Mouse (Mus musculus) limb, embryonic 10.5 days (tissue): ENCODE data around the gene Trim7. TPM values are rescaled to one million over a fixed set of nuclear protein-coding genes. Genes with fewer than 3 reads are reported as not detected.
A peak's percentile ranks its signal among the peaks of the same experiment; 100 is the strongest.
"Not testable (repeated sequence)": the region's sequence is repeated elsewhere in the genome, so short reads cannot be mapped to it uniquely, and the experiment has no call there.

Experiments
- DNase-seq: peaks from one replicate; pipeline ENCODE4 v3.0.0-alpha.2; 2017; ENCODE audit warnings: low spot score
- H3K27ac ChIP-seq: fragments of 300-500 bp; sonication (generic); 2 replicates; pipeline ENCODE4 v1.5.1; 2016; ENCODE audit warnings: mild to moderate bottlenecking
- H3K27me3 ChIP-seq: fragments of 300-500 bp; sonication (generic); 2 replicates; pipeline ENCODE4 v1.6.1; 2016; ENCODE audit warnings: low read depth, mild to moderate bottlenecking; ENCODE audit not compliant: poor library complexity, severe bottlenecking
- H3K36me3 ChIP-seq: fragments of 300-500 bp; sonication (generic); 2 replicates; pipeline ENCODE4 v1.6.1; 2016; ENCODE audit warnings: mild to moderate bottlenecking, moderate library complexity
- H3K4me1 ChIP-seq: fragments of 300-500 bp; sonication (generic); 2 replicates; pipeline ENCODE4 v1.6.1; 2016
- H3K4me3 ChIP-seq: fragments of 300-500 bp; sonication (generic); 2 replicates; pipeline ENCODE4 v1.5.1; 2016; ENCODE audit warnings: mild to moderate bottlenecking, moderate library complexity
- H3K9me3 ChIP-seq: fragments of 300-500 bp; sonication (generic); replicated peaks from 2 replicates; pipeline ENCODE4 v1.6.1; 2016; ENCODE audit warnings: mild to moderate bottlenecking
- WGBS: fragments of 180-500 bp; shearing (Covaris S2); methylation state at CpG from one replicate; pipeline ENCODE4 v1.1.7; 2016; 5-methylcytosine and 5-hydroxymethylcytosine counted together
- polyA plus RNA-seq: library from polyadenylated mRNA; unstranded; fragments of >200 nt; fragmentation: Nextera tagmentation; extraction: Ambion mirVana; gene quantifications from 2 replicates; pipeline ENCODE4 v1.2.1, GENCODE M21; 2016

Gene Trim7
- polyA plus RNA-seq, 1 experiment from 2014 or later, result 0.70 TPM

- Histone ChIP-seq H3K36me3 (peaks cover 100% of the 10 kb centered on the region), H3K27ac (no peak overlapping the region), H3K4me3 (no peak overlapping the region), H3K9me3 (no peaks in the 10 kb centered on the region), H3K4me1 (no peaks in the 10 kb centered on the region), H3K27me3 (no peaks in the 10 kb centered on the region)
- no peak for DNase-seq
Observed at GRCm38 (mm10) chr11:48808304-48808646, 17.7 kb upstream of the Trim7 start.

GRCm38 (mm10) chr11:48808737-48809433 lies 17.1 kb upstream of the Trim7 start:
- H3K36me3 ChIP-seq, result peaks cover 97% of the 10 kb centered on the region
- WGBS, result 79% methylated on average over 16 of the region's 16 CpGs
- H3K27me3 ChIP-seq, result no peaks in the 10 kb centered on the region
- no peak overlapping the region for H3K4me3 ChIP-seq
- H3K27ac ChIP-seq, result no peak overlapping the region
- H3K4me1 ChIP-seq, result no peaks in the 10 kb centered on the region
- no peaks in the 10 kb centered on the region for H3K9me3 ChIP-seq
- no peak for DNase-seq

DNA sequence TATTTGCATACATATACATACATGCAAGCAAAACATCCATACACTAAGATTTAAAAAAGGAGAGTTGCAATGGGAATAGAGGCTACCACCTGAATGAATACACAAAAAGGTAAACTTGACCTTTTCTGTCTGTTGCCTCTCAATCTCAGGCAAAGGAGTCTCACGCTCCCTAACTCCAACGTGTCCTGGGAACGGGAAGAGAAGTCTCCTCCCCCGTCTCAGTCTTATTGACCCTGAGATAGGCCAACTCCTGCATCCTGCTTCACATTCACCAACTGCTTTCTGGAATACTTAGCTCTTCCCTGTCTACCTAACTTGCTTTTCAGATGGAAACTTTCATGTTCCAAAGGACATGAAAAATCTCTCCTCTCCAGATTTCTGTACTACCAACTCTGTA lies 16.5 kb upstream of the Trim7 start:
- Histone ChIP-seq H3K9me3 (no peaks in the 10 kb centered on the region), H3K4me1 (no peaks in the 10 kb centered on the region), H3K4me3 (no peak overlapping the region), H3K27me3 (no peaks in the 10 kb centered on the region), H3K27ac (no peak overlapping the region), H3K36me3 (peaks cover 96% of the 10 kb centered on the region)
- WGBS, result 76% methylated on average over 4 of the region's 4 CpGs
- no peak for DNase-seq

DNA sequence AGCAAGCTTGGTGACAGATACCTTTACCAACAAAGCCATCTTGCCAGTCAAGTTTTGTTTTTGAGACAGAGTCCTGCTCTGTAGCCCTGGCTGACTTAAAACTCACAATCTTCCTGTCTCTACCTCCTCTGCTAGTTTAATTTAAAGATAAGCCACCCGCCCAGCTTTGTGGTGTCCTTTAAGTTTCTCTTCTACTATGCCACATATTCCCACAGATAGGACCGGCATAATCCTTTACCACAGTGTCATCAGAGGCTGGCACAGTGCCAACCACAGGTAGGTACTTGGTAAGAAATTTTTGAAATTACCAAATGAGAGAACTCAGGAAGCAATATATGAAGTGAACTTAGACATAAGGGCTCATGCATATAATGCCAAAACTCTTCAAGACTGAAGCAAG lies 15.8 kb upstream of the Trim7 start:
- 91% methylated on average over 2 of the region's 2 CpGs for WGBS
- DNase-seq, result no peak

GRCm38 (mm10) chr11:48813782-48814181 lies 12.2 kb upstream of the Trim7 start:
- Histone ChIP-seq H3K4me1 (peaks cover 15% of the 10 kb centered on the region), H3K27me3 (no peaks in the 10 kb centered on the region), H3K9me3 (no peaks in the 10 kb centered on the region), H3K36me3 (peaks cover 67% of the 10 kb centered on the region), H3K4me3 (no peak overlapping the region), H3K27ac (no peak overlapping the region)
- DNase-seq, result no peak

More for the DNA sequence above, 15.8 kb upstream of the Trim7 start:
- Histone ChIP-seq H3K27me3 (no peaks in the 10 kb centered on the region), H3K9me3 (no peaks in the 10 kb centered on the region), H3K36me3 (peaks cover 96% of the 10 kb centered on the region), H3K27ac (no peak overlapping the region), H3K4me3 (no peak overlapping the region), H3K4me1 (peaks cover 1% of the 10 kb centered on the region; the same call in 1 of the 2 replicates)

- Histone ChIP-seq H3K4me3 (peak overlapping the region; percentile 76), H3K36me3 (peaks cover 46% of the 10 kb centered on the region), H3K4me1 (peaks cover 15% of the 10 kb centered on the region), H3K27ac (no peak overlapping the region), H3K9me3 (no peaks in the 10 kb centered on the region), H3K27me3 (no peaks in the 10 kb centered on the region)
- 88% methylated on average over 14 of the region's 16 CpGs for WGBS
- DNase-seq, result no peak
Observed at GRCm38 (mm10) chr11:48815851-48816250, 10.1 kb upstream of the Trim7 start.

DNA sequence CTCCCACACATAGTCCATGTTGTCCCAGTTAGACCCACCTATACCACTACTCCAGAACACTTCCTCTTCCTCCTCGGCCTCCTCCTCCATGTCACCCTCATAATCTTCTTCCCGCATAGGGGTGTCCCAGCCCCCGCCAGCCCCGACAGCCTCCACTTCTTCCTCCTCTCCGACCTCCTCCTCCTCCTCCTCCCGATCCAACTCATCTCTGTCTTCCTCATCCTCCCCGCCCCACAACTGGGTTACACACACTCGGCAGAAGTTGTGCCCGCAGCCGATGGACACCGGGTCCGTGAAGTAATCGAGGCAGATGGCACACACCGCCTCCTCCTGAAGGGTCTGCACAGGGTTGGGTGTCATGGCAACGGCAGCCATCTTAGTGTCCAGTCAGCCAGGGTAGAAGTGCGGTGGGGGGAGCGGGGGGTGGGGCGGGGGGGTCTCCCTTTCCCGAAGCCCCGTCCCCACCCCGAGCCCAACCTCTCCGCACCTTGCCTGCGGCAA lies 9.6 kb upstream of the Trim7 start:
- peaks cover 15% of the 10 kb centered on the region for H3K4me1 ChIP-seq
- no peaks in the 10 kb centered on the region for H3K27me3 ChIP-seq
- 6% methylated on average over 23 of the region's 23 CpGs for WGBS
- peak overlapping the region; percentile 76 for H3K4me3 ChIP-seq
- DNase-seq, result peak; percentile 70
- peaks cover 41% of the 10 kb centered on the region for H3K36me3 ChIP-seq
- H3K27ac ChIP-seq, result peak overlapping the region; percentile 96
- no peaks in the 10 kb centered on the region for H3K9me3 ChIP-seq

DNA sequence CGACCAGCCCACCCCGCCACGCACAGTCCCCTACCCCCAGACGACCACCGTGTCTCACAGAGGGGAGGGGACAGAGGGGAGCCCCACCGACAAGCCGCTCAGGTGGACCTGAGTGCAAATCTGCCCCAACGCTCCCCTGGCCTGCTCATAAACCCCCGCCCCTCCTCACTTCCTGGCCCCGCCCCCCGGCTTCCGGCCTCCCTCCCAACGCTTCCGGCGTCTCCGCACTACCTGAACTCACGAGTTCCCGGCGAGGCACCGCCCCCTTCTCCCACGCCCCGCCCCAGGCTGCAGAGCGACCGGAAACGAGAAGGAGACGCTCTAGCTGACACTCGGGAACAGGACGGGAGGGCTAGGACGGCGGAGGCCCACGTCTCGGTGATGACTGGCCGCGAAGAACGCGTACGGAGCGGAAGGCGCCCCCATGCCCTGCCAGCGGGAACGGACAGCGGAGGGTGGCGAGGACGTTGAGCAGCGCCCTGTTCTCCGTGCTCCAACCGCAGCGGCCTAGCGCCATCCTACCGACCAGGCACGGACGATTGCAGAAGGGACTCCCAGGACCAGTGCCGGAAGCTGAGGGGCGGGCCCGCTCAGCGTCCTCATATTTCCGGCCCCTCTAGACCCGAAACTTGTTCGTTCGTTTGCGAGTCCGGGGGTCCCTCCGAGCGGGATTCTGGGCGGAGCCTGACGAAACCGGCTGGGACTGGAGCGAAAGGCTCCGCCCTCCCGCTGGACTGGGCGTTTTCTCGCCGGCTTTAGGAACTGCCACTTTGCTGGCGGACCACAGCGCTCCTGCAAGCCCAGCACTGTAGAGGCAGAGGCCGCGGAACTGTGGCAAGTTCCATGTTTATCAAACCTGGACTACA lies 8.9 kb upstream of the Trim7 start, which contains the start of gene Trim41:
Gene Trim41 (minus strand): TSS at position 554 of the 866 bp plus-strand sequence.
- Histone ChIP-seq H3K9me3 (no peaks in the 10 kb centered on the region), H3K27ac (peak within 1 kb of the TSS; percentile 96), H3K4me1 (peaks cover 15% of the 10 kb centered on the region), H3K36me3 (peaks cover 34% of the 10 kb centered on the region), H3K4me3 (peak within 1 kb of the TSS; percentile 76), H3K27me3 (no peaks in the 10 kb centered on the region)
- peak; percentile 99 for DNase-seq
- WGBS, result under 1% methylated on average over 75 of the region's 77 CpGs

GRCm38 (mm10) chr11:48817794-48818193 lies 8.1 kb upstream of the Trim7 start:
- H3K4me3 ChIP-seq, result peak overlapping the region; percentile 76
- H3K27me3 ChIP-seq, result no peaks in the 10 kb centered on the region
- H3K36me3 ChIP-seq, result peaks cover 27% of the 10 kb centered on the region
- peaks cover 15% of the 10 kb centered on the region for H3K4me1 ChIP-seq
- no peaks in the 10 kb centered on the region for H3K9me3 ChIP-seq
- DNase-seq, result no peak
- peak overlapping the region; percentile 96 for H3K27ac ChIP-seq
- 10% methylated on average over 9 of the region's 9 CpGs for WGBS

DNA sequence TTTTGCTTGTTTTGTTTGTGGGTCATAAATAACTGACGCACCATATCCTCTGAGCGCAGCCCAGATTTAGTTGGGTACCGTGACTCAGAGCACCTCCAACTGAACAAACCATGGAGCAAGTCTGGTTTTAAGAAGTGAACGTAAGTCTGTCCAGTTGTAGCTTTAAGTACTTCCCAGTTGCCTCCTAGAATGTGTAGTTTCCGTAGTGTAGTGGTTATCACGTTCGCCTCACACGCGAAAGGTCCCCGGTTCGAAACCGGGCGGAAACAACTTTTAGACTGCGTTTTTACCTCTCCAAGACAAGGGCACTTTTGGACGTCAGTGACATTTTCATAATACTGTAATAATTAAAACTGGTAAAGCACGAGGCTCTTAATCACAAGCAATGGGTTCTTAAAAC lies 7.6 kb upstream of the Trim7 start:
- H3K4me1 ChIP-seq, result peaks cover 15% of the 10 kb centered on the region
- peak overlapping the region; percentile 76 for H3K4me3 ChIP-seq
- no peaks in the 10 kb centered on the region for H3K9me3 ChIP-seq
- 2% methylated on average over 16 of the region's 16 CpGs for WGBS
- peak overlapping the region; percentile 25; the same call in 1 of the 2 replicates for H3K27ac ChIP-seq
- peaks cover 21% of the 10 kb centered on the region for H3K36me3 ChIP-seq
- DNase-seq, result peak; percentile 85
- no peaks in the 10 kb centered on the region for H3K27me3 ChIP-seq

DNA sequence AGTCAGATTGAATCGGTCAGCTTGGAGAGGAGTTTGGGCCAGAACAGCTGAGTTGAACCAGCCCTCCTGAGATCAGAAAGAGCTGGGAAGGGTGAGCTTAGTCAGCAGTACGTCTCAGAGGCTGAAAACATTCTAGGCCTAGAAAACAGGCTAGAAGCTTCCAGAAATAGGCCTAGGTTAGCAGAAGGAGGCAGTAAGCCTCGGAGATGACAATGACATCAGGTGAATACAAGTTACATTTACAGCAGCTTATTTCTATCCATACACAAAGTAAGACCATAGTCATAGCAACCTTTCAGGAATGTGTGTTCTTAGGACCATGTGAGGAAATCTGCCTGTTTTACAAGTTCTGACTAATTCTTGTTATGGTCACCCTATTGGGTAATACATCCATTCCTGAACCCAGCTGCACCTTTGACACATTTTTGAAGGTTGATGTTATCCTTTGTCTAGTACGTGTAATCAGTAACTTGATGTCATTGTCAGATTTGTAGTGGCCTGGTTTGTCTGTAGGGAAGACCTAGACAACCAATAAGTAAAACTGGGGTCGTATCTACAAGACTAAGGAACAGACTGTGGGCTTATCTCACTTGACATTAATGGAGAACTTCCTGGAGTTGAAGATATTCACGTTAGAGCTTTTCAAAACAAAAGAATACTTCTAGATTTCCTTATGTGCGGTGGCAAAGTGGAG lies 6.2 kb upstream of the Trim7 start:
- Histone ChIP-seq H3K36me3 (peaks cover 11% of the 10 kb centered on the region), H3K4me1 (peaks cover 26% of the 10 kb centered on the region), H3K4me3 (no peak overlapping the region), H3K27ac (no peak overlapping the region), H3K27me3 (peaks cover 11% of the 10 kb centered on the region), H3K9me3 (no peaks in the 10 kb centered on the region)
- WGBS, result 80% methylated on average over 7 of the region's 7 CpGs
- no peak for DNase-seq

DNA sequence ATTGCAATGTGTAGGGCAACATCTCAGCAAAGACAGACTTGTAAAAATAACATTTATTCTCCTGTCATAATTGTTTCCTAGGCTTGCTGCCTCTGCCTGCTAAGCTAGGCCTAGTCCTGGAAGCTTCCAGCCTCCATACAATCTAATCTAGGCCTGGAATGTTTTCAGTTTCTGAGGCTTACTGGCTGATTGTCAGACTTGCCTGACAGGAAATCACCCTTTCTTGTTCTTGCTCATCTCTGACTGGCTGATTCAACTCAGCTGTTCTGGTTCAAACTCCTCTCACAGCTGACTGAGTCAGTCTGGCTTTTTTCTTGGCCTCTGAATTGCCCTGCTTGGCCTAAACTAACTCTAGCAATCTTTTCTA lies 5.6 kb upstream of the Trim7 start:
- H3K9me3 ChIP-seq, result no peaks in the 10 kb centered on the region

DNA sequence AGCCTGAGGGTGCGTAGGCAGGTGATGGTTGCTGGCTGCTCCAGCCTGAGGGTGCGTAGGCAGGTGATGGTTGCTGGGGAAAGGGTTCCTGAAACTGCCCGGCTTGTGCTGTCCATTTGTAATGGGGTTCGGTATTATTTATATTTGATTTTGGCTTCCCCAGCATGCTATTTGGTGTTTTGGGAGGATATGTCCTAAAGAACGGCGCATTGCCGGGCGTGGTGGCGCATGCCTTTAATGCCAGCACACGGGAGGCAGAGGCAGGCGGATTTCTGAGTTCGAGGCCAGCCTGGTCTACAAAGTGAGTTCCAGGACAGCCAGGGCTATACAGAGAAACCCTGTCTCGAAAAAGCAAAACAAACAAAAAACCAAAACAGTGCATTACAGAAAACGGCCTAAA lies 4.6 kb upstream of the Trim7 start:
- H3K9me3 ChIP-seq, H3K4me3 ChIP-seq, DNase-seq, H3K36me3 ChIP-seq, H3K27ac ChIP-seq: not testable (repeated sequence)
- WGBS, result 82% methylated on average over 14 of the region's 14 CpGs
- Histone ChIP-seq H3K27me3 (peaks cover 16% of the 10 kb centered on the region), H3K4me1 (peaks cover 13% of the 10 kb centered on the region)

More for the DNA sequence above, 5.6 kb upstream of the Trim7 start:
- Histone ChIP-seq H3K36me3 (peaks cover 5% of the 10 kb centered on the region), H3K27ac (no peak overlapping the region), H3K4me3 (no peak overlapping the region), H3K27me3 (peaks cover 16% of the 10 kb centered on the region), H3K4me1 (peaks cover 24% of the 10 kb centered on the region)
- DNase-seq, result no peak
